Mouse (Mus musculus): ENCODE data around the gene Cpt1c.
"Not testable (repeated sequence)": the region's sequence is repeated elsewhere in the genome, so short reads cannot be mapped to it uniquely, and the experiment has no call there.

Cpt1c gene

DNA sequence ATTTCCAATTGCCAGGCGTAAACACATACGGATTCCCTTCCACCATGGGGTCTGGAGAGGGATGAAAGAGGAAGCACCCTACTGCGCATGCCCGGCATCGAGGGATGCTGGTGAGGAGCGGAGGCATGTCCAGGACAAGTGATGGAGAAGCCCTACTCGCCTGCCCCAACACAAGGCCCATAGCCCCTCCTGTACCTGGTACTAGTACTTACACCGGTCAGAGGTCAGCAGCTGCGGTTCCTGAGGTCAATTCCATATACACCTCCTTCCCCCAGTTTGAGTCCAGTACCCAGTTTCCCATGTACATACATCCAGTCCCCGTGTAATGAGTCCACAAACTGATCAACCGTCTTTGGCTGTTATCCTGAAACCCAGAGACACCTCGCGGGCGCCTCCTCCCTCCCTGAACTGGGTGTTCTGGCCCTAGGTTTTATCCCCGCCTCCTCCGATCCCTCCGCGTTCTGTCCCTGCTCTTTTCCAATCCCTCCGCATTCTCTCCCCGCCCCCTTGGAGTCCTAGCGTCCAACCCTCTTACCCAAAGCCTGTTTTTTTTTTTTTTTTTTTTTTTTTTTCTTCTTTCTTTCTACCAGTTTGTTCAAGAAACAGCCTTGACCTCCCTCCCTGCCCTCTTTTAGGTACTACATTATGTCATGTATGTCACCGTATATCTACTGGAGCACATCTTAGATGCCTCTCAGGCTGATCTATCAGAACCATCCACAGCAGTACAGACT lies at the start of gene Cpt1c:
Gene Cpt1c, minus strand, starts transcription at position 469 of the 734 bp plus-strand sequence.
- peak; percentile 87 to 93 for DNase-seq (ENCODE audit: inconsistent age in 2 of 2, low spot score in 1 of 2)

DNA sequence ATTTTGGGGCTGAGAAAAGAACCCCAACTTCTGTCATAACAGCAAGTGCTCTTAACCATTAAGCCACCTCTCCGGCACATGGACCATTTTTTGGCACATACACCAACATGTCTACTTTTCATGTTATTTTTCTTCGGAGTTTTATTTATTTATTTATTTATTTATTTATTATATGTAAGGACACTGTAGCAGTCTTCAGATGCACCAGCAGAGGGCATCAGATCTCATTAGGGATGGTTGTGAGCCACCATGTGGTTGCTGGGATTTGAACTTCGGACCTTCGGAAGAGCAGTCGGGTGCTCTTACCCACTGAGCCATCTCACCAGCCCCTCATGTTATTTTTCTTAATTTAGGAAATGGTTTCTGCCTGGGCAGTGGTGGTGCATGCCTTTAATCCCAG lies 49.1 kb upstream of the Cpt1c start:
- not testable (repeated sequence) for DNase-seq (ENCODE audit: inconsistent age in 2 of 2, low spot score in 1 of 2)

DNA sequence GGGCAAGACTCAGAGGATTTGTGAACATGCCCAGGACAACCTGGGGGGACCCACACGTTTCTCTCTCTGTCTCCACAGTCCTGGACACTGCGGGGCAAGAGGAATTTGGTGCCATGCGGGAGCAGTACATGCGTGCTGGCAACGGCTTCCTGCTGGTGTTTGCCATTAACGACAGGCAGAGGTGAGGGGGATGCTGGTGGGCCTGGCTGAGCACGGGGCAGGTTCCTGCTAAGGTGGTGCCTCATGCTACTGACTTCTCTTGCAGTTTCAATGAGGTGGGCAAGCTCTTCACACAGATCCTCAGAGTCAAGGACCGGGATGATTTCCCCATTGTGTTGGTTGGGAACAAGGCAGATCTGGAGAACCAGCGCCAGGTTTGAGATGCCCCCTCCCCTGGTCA lies 45.6 kb upstream of the Cpt1c start:
- DNase-seq (ENCODE audit: inconsistent age in 2 of 2, low spot score in 1 of 2) = peak in 1 of 2 experiments; percentile 50

DNA sequence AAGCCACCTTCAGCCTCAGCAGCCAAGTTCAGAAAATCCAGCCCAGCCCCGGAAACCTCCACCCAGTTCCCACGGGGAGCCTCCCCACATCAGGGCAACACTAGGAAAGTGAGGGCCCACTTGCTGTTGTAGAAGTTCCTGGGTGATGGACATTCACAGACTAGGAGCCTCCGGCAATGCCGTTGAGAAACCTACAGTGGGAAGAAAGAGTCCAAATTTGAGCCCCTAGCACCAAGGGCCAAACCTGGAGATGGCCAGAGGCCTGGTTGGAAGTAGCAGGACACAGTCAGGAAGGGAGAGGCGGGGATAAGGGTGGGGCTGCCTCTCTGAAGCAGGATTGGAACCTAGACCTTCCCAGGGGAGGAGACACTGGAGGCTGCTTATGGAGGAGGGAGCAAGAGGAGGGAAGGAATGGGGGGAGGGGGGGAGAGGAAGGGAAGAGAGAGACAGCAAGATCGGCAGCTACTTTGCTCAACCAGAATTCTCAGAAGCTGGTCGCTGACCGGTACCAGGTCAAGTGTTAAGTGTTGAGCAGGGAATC lies 44.5 kb upstream of the Cpt1c start:
- DNase-seq (ENCODE audit: inconsistent age in 2 of 2, low spot score in 1 of 2) = peak; percentile 81 to 90

DNA sequence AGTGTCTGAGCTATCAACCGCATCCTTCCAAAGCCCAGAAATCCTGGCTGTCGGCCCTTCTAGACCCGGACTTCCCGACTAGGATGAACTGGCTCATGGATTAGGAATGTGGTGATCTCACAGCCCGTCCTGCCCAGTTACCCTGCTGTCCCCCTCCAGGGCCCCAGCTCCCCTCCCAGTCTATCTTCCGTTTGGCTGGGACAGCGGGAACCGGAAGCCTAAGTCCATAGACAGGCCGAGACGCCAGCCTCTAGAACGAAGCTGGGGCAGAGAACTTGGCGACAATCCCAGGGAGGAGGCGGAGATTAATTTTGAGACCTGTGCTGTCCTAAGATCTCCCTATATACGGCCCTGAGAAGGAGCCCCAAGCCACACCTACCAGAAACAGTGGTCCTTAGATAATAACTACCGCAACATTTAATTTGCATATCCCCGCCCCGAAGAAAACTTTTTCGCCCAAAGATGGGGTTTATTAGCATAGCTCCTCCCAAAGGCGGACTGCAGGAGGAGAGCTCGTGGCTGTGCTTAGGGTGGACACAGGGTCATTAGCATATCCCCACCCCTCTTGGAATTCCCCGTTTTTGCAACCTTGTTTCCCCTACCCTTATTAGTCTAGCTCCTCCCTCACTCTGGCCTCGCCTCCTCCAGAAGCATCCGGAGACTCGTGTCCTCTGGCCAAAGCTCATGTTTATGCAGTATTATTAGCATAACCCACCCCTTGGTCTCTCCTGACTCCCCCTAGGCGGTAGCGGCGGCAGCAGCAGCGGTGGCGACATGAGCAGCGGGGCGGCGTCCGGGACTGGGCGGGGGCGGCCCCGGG lies 42.8 kb upstream of the Cpt1c start, which contains the start of gene Rras:
Gene Rras, plus strand, starts transcription at position 720 of the 820 bp plus-strand sequence.
- peak; percentile 96 to 98 for DNase-seq (ENCODE audit: inconsistent age in 2 of 2, low spot score in 1 of 2)

DNA sequence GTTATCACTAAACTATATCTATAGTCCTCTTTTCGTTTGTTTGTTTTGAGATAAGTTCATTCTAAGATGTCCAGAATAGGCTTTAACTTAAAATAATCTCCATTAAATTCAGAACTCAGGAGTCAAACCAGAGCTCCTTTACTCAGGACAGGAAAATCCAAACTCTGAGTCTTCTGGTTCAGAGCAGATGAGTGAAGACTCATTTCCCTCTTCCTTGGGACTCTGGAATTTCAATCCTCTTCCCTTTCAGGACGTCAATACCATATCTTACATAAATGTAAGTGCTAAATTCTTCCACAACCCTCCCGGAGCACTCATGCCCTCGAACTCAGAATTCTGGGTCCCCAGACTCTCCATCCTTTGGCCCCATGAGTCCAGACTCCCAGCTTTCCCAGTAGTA lies 42.1 kb upstream of the Cpt1c start:
- no peak for DNase-seq (ENCODE audit: inconsistent age in 2 of 2, low spot score in 1 of 2)

DNA sequence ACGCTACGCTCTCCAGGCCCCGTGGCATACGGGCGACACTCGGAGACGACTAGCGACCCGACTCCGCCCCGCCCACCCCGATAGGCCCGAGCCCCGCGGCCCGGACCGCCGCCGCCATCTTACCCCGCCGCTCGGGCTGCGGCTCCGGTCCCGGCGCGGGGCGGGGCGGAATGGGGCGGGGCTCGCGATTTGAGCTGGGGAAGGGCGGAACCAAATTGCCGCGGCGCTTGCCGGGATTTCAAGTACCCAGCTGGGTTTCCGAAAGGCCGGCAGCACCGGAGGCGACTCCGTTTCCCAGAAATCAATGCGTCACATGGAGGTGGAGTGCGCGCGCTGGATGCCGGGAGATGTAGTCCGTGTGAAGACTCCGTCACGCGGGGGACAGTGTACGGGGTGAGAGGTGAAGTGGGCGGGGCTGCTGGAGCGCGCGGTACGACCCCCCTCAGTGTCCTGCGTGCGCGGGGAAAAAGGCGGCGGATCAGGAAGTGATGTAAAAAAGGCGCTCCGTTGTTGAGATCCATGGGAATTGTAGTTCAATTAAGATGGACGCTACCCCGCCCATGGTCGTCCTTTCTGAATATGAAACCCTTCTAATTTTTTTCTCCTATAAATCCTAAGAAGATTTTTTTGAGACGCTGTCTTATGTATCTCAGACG lies 41.4 kb upstream of the Cpt1c start, which contains the start of gene Scaf1:
Gene Scaf1, minus strand, starts transcription at position 407 of the 656 bp plus-strand sequence.
- peak; percentile 100 for DNase-seq (ENCODE audit: inconsistent age in 2 of 2, low spot score in 1 of 2)

DNA sequence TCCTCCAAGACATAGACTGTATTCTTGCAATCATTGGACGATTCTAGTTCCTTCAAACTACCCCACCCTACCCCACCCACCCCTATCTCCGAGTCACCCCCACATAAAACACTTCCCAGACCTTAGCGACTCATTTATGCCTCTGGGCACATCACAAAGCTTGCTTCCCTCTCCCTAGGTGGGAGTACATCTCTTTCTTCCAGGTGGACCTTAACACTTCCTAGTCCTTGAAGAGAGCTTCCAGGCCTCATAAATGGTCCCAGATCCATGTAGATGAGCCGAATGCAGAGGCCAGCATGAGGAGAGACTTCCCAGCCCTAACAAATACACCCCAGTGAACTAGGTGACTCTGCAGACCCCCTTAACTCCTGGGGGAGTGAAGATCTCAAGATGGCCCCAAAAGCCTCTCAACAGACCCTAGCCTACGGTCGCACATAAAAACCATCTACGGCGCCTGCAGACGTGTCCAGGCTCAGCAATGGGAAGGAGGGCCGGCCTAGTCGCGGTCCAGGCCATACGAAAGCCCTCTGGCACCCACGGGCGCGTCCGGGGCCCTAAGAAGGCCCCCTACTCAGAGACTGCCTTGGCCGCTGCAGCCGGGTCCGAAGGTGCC lies 40.8 kb upstream of the Cpt1c start:
- DNase-seq (ENCODE audit: inconsistent age in 2 of 2, low spot score in 1 of 2) = no peak

DNA sequence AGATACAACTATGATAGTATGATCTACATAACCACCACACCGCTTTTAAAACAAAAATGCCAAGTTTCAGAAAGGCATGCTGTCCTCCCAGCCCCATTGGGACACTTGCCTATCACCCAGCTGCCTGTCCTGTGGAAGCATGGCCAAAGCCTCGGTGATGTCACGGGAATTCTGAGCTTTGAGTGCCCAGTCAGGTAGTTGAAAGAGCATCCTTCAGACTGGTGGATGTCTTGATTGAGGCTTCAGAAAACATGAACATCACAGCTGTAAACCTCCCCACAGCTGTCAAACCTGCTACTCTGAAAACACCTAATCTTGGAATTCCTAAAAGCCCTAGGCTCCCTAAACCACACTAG lies 39.4 kb upstream of the Cpt1c start:
- no peak for DNase-seq (ENCODE audit: inconsistent age in 2 of 2, low spot score in 1 of 2)

DNA sequence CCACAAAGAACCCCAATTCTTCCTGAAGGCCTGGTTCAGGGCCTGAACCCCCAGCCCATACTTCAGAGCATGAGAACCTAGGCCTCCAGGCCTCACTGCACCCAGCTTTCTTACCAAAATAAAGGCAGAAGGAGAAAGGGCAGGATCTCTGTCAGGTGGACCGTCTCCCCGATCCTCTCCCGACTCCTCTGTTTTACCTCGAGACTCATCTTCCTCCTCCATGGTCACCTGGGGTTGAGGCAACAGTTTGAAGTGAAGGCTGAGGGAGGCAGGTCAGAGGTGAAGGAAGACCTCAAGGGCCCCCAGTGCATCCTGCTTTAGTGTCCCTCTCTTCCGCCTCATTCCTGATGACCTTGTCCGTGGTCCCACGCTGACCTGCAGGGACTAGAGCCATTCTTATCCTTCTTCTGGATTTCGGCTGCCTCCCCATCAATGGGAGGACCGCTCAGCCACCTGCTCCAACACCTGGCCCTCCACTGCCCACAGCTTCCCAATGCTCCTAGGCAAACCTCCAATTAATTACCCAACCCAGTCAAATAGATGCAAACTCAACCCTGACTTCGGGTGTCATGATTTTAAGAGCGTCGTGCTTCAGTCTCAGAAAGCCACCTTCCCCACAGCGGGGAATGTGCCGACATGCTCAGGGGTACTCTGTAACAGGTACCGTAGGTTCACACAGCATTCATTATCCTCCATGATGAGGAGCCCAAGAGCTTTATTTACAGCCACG lies 38.9 kb upstream of the Cpt1c start:
- no peak for DNase-seq (ENCODE audit: inconsistent age in 2 of 2, low spot score in 1 of 2)

DNA sequence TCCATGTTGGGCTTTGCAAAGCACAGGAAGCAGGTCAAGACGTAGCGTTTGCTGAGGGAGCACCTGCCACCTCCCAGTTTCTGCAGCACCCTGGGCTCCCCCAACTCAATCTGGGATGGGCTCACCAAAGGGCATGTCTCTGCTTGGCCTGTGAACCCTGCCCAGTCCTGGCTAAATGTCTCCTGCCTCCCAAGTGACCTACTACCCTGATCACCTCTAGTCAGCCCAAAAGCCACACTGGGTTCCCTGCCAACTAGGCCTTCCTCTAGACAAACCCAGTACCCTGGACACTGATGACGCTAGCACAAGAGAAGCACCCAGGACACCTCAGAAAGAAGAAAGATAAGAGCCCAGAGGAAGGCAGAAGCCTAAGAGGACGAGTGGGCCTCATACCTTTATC lies 38.2 kb upstream of the Cpt1c start:
- DNase-seq (ENCODE audit: inconsistent age in 2 of 2, low spot score in 1 of 2) = peak in 1 of 2 experiments; percentile 54

DNA sequence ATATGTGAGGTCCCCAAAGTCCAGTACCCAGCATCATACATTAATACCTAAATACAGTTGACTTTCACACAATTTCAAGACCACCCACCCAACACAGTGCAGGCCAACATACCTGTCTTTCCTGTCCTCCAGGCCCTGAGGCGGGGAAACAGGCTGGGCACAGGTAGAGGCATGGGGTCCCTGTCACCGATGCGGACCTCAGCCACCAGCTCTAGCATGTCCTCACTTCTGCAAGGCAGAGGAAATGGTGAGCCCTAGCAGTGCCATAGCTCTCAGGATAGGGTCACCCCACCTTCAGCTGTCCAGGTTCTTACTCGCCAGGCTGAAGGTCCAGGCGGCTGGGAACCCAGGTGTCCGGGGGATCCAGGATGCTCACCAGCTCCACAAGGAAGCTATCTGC lies 37.4 kb upstream of the Cpt1c start:
- no peak for DNase-seq (ENCODE audit: inconsistent age in 2 of 2, low spot score in 1 of 2)

DNA sequence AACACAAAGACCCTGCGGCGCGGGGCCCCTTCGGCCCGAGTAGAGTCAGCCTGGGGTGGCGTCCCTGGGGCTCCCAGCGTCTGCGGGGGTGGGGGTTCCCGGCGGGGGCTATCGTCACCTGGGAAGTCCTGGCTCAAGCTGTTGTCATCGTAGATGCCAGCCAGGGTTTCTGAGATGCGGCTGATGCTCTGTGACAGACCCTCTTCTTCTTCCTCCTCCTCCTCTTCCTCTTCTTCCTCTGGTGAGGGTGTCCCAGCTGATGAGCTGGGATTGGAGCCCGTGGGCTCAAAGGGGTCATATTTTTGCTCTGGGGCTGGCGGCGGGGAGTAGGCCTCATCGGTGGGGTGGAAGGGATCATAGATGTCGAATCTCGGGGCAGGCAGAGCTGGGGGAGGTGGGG lies 33.8 kb upstream of the Cpt1c start:
- DNase-seq (ENCODE audit: inconsistent age in 2 of 2, low spot score in 1 of 2) = no peak

DNA sequence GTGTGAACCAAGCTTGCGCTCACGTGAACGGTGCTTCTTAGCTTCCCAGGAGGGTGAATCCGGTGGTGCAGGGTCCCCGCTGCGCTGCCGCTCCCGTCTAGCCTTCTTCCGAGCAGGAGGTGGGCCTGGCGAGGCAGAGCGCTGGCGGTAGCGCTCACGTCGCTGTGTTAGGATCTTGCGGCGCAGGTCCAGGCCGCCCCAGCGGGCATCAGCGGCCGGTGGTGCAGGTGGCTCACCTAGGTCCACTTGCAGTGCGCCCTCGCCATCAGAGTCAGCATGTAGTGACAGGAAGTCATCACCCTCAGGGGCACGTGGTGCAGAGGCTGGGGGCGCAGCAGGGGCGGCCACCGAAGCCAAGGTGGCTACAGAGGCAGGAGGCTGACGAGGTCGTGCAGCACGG lies 33.2 kb upstream of the Cpt1c start:
- DNase-seq (ENCODE audit: inconsistent age in 2 of 2, low spot score in 1 of 2) = no peak

DNA sequence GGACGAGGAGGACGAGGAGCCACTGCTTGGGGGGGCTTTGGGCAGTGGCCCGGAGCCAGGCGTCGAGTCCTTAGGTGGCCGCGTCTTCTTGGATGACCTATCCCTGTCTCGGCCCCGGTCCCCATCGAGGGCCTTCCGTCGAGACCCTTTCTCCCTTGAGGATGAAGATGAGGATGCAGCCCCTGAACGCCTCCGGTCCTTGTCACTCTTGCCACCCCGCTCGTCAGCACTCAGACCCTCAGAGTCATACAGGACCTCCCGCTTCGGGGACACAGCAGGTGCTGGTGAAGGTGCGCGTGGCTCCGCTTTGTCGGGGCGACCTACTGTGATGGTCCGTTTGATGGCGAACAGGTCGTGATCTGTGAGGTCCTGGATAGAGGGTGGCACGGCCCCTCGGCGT lies 32.5 kb upstream of the Cpt1c start:
- no peak for DNase-seq (ENCODE audit: inconsistent age in 2 of 2, low spot score in 1 of 2)

DNA sequence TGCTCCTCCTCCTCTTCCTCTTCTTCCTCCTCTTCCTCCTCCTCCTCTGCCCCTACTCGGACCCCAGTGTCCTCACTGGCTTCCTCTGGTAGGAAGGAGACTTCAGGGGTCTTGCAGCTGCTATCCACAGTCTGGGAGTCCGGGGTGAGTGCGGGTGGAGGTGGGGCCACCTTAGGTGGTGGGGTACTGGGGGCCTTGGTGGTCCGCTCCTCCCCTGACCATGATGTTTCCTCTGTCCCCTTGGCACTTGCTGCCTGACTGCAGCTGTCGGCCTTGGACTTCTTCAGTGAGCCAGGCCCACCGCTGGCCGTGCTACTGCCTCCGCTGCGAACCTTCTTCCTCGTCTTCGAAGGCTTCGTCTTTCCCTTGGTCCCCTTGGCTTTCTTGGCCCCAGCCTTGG lies 31.9 kb upstream of the Cpt1c start:
- DNase-seq (ENCODE audit: inconsistent age in 2 of 2, low spot score in 1 of 2) = no peak

DNA sequence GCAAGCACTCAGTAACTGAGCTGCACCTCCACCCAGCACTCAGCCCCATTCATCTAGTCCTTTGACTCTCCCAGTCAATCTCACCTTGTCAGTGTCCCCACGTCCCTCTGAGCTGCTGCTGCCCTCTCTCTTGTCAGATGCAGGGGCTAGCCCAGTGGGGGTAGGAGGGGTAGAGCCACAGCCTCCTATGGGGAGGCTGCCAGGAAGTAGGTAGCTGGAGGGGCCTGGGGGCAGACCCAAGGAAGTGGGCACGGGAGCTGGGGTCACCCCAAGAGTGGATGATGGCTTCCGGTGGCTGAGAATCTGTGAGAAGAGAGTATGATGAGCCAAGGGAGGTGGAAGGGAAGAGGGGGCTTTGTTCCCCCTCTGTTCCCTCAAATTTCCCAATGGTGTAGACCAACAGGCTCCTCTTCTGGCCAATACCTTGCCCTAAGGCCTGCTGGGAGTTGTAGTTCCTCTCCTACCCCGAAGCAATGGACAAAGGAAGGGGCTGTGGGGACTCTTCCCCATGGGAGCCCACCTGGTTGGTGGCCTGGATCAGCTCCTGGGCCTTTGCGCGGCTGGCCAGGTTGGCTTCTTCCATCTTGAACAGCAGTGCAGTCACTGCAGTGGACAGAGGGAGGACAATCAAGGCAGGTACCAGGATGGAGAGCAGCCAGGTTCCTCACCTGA lies 30.8 kb upstream of the Cpt1c start:
- DNase-seq (ENCODE audit: inconsistent age in 2 of 2, low spot score in 1 of 2) = no peak

DNA sequence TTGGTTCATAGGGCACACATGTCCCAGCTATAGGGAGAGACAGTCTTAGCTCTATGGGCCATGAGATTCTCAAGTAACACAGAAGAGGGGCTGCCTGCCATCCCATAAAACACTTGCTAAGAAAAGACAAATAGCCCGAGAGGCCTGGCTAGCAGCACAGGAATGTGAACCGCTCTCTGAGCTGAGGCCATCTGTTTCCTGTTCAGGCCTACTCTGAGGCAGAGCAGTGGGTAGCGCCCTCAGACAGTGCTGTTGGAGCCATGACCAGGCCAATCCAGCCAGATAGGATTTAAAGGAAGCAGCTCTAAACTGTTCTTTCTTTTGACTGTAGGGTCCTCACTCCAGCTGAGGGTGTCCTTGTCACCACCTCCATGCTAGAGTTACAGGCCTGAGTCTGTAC lies 29.9 kb upstream of the Cpt1c start:
- no peak for DNase-seq (ENCODE audit: inconsistent age in 2 of 2, low spot score in 1 of 2)

DNA sequence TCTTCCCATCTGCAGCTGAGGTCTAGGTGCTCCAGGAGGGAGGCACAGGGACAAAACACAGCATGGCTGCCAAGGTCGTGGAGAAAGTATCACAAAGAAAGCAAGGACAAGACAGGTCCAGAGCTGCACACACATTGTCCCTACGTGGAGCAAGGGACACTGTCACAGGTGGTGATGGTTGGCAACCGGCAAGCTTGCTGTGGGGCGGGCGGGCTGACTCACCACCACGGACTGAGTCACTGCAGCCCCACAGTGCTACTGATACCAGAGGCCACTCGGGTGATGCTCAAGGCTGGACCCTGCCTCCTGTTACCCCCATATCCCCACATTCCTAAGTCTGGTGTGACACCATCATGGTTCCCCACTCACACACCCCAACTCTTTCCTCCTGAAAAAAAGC lies 27.8 kb upstream of the Cpt1c start:
- peak; percentile 75 to 80 for DNase-seq (ENCODE audit: inconsistent age in 2 of 2, low spot score in 1 of 2)

Data from adrenal gland, adult (tissue).